Mouse (Mus musculus) layer of hippocampus, adult 9-10 months (tissue): ENCODE data around the gene Ywhag.

ENCODE experiments used
- DNase-seq: peaks from one replicate; pipeline ENCODE4 v3.0.0; 2022; ENCODE audit warnings: low spot score

Ywhag gene

GRCm38 (mm10) chr5:135887675-135888102, 46.7 kb downstream of the Ywhag start, which contains the start of gene Hspb1:
Hspb1 (plus strand) TSS chr5:135887919.
- DNase-seq: no peak

- no peak for DNase-seq
These were observed 49.8 kb downstream of the Ywhag start for GRCm38 (mm10) chr5:135884641-135885040.

- DNase-seq: no peak
These were observed 54.8 kb downstream of the Ywhag start for GRCm38 (mm10) chr5:135879449-135880158.

GRCm38 (mm10) chr5:135877831-135878231, 56.6 kb downstream of the Ywhag start:
- no peak for DNase-seq

- no peak for DNase-seq
These were observed 57.2 kb downstream of the Ywhag start for GRCm38 (mm10) chr5:135877180-135877579.

- DNase-seq: no peak
These were observed 60.7 kb downstream of the Ywhag start for GRCm38 (mm10) chr5:135873753-135874152.

GRCm38 (mm10) chr5:135872996-135873395, 61.4 kb downstream of the Ywhag start:
- DNase-seq: no peak

- no peak for DNase-seq
These were observed 63.9 kb downstream of the Ywhag start for GRCm38 (mm10) chr5:135870505-135870904.

GRCm38 (mm10) chr5:135869661-135870423, 64.6 kb downstream of the Ywhag start:
- DNase-seq: no peak

- no peak for DNase-seq
These were observed 65.8 kb downstream of the Ywhag start for GRCm38 (mm10) chr5:135868653-135869052.

GRCm38 (mm10) chr5:135867637-135868593, 66.5 kb downstream of the Ywhag start:
- DNase-seq: no peak

- no peak for DNase-seq
These were observed 67.8 kb downstream of the Ywhag start for GRCm38 (mm10) chr5:135866662-135867061.
